ENCODE assay signal across 8 mouse cellular contexts in genomic region chr4:88696237-88696884, GRCm38 (mm10). TPM values are rescaled to one million over a fixed set of nuclear protein-coding genes. Genes with fewer than 3 reads are reported as not detected.
DNase-seq lines count a peak whose midpoint lies in the region; ATAC-seq lines count a peak whose summit lies in the region.

No protein-coding gene starts in this region.

- no peak overlapping the region for H3K27ac ChIP-seq in limb, embryonic 10.5 days
- no peak overlapping the region for H3K27ac ChIP-seq in midbrain, embryonic 16.5 days (ENCODE audit: low read length)

- H3K9me3 ChIP-seq in limb, embryonic 10.5 days (replicated peaks): no peaks in the 10 kb centered on the region
- H3K9me3 ChIP-seq in midbrain, embryonic 16.5 days (replicated peaks; ENCODE audit: control insufficient read depth, low read length, poor library complexity, severe bottlenecking): no peaks in the 10 kb centered on the region

- peaks cover 3% of the 10 kb centered on the region for H3K4me1 ChIP-seq in limb, embryonic 10.5 days
- H3K4me1 ChIP-seq in midbrain, embryonic 16.5 days (ENCODE audit: control insufficient read depth, insufficient read depth, low read length): no peaks in the 10 kb centered on the region

- no peak overlapping the region for H3K4me2 ChIP-seq in midbrain, embryonic 16.5 days (ENCODE audit: low read length)

- H3K36me3 ChIP-seq in limb, embryonic 10.5 days: no peaks in the 10 kb centered on the region
- no peaks in the 10 kb centered on the region for H3K36me3 ChIP-seq in midbrain, embryonic 16.5 days (ENCODE audit: control insufficient read depth, insufficient read depth, low read length)

- H3K9ac ChIP-seq in midbrain, embryonic 16.5 days (ENCODE audit: low read depth, low read length): no peak overlapping the region

- ATAC-seq in midbrain, embryonic 16.5 days: peak; percentile 76

- 23% methylated on average over 3 of the region's 3 CpGs for WGBS in limb, embryonic 10.5 days
- WGBS in midbrain, embryonic 16.5 days: 23% methylated on average over 3 of the region's 3 CpGs

- no peak overlapping the region for H3K4me3 ChIP-seq in limb, embryonic 10.5 days
- no peak overlapping the region for H3K4me3 ChIP-seq in midbrain, embryonic 16.5 days (ENCODE audit: low read depth, low read length)

- H3K27me3 ChIP-seq in limb, embryonic 10.5 days (ENCODE audit: low read depth, poor library complexity, severe bottlenecking): no peaks in the 10 kb centered on the region
- no peaks in the 10 kb centered on the region for H3K27me3 ChIP-seq in midbrain, embryonic 16.5 days (ENCODE audit: control insufficient read depth, insufficient read depth, low read depth, low read length)

- DNase-seq in 416B (ENCODE audit: low read depth): peak; percentile 83
- peak; percentile 86 for DNase-seq in adrenal gland, postnatal 14 days
- DNase-seq in embryo, embryonic 9.5 days (ENCODE audit: extremely low spot score): peak; percentile 73
- peak; percentile 74 to 90 for DNase-seq in heart, adult 18-20 months
- peak; percentile 74 for DNase-seq in kidney, adult 18-20 months
- DNase-seq in limb, embryonic 10.5 days (ENCODE audit: low spot score): peak; percentile 86
- peak; percentile 45 to 74 for DNase-seq in spleen, adult 18-20 months

RNA-seq across cellular contexts. Expression of gene Ifnab, which starts 5.2 kb away (rescaled TPM):
- not detected in 2 replicates for total RNA-seq in adrenal gland, postnatal 14 days (2021)
- total RNA-seq in heart, adult 18-20 months (2021): not detected
- polyA plus RNA-seq in limb, embryonic 10.5 days (2016; fragmentation: Nextera tagmentation; extraction: Ambion mirVana): not detected in 2 replicates
- polyA plus RNA-seq in midbrain, embryonic 16.5 days (2015; fragmentation: Nextera tagmentation; extraction: Ambion mirVana): not detected in 2 replicates

RNA-seq across cellular contexts. Expression of gene Ifna2, which starts 12.6 kb away (rescaled TPM):
- not detected in 2 replicates for total RNA-seq in adrenal gland, postnatal 14 days (2021)
- total RNA-seq in heart, adult 18-20 months (2021): not detected
- polyA plus RNA-seq in limb, embryonic 10.5 days (2016; fragmentation: Nextera tagmentation; extraction: Ambion mirVana): not detected in 2 replicates
- not detected in 2 replicates for polyA plus RNA-seq in midbrain, embryonic 16.5 days (2015; fragmentation: Nextera tagmentation; extraction: Ambion mirVana)

RNA-seq across cellular contexts. Expression of gene Ifna16, which starts 19.6 kb away (rescaled TPM):
- total RNA-seq in adrenal gland, postnatal 14 days (2021): not detected in 2 replicates
- not detected for total RNA-seq in heart, adult 18-20 months (2021)
- not detected in 2 replicates for polyA plus RNA-seq in limb, embryonic 10.5 days (2016; fragmentation: Nextera tagmentation; extraction: Ambion mirVana)
- polyA plus RNA-seq in midbrain, embryonic 16.5 days (2015; fragmentation: Nextera tagmentation; extraction: Ambion mirVana): not detected in 2 replicates

RNA-seq across cellular contexts. Expression of gene Gm26566, which starts 25.2 kb away (rescaled TPM):
- 0.49 and 0.89 TPM in 2 replicates for total RNA-seq in adrenal gland, postnatal 14 days (2021)
- under 1 TPM in 1 of 2 experiments, not detected in 1; 0.42 TPM for total RNA-seq in heart, adult 18-20 months (2021)
- polyA plus RNA-seq in limb, embryonic 10.5 days (2016; fragmentation: Nextera tagmentation; extraction: Ambion mirVana): 1.1 and 1.5 TPM in 2 replicates
- 1.3 and 1.7 TPM in 2 replicates for polyA plus RNA-seq in midbrain, embryonic 16.5 days (2015; fragmentation: Nextera tagmentation; extraction: Ambion mirVana)

RNA-seq across cellular contexts. Expression of gene Klhl9, which starts 25.9 kb away (rescaled TPM):
- 72.3 and 74.9 TPM in 2 replicates for total RNA-seq in adrenal gland, postnatal 14 days (2021)
- total RNA-seq in heart, adult 18-20 months (2021): 10 to 100 TPM; 72.4 to 76.1 TPM
- polyA plus RNA-seq in limb, embryonic 10.5 days (2016; fragmentation: Nextera tagmentation; extraction: Ambion mirVana): 82.7 and 106 TPM in 2 replicates
- polyA plus RNA-seq in midbrain, embryonic 16.5 days (2015; fragmentation: Nextera tagmentation; extraction: Ambion mirVana): 115 and 125 TPM in 2 replicates
